Comparison of ENCODE assay signal across 24 mouse cellular contexts in the genomic region with DNA sequence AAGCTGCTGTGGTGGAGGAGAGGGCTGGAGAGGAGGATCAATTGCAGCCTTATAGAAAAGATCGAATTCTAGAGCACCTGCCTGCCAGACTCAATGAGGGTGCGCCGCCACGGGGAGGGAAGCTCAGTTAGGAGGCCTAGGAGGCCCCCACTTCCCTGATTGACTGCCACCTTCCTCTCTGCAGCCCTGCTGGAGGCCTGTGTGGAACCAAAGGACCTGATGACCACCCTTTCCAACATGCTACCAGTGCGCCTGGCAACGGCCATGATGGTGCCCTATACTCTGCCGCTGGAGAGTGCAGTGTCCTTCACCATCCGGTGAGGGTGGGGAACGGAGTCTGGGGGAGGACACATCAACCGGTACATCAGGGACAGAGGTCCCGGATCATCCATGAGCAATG. TPM values are rescaled to one million over a fixed set of nuclear protein-coding genes. Genes with fewer than 3 reads are reported as not detected.
DNase-seq lines count a peak whose midpoint lies in the region; ATAC-seq and TF ChIP-seq lines count a peak whose summit lies in the region.
"Had no signal": no experiment of that assay in that cellular context is flagged by ENCODE, and none has a peak within 500 bp of the region (broad histone marks: within the 10 kb centered on the region; RNA-seq: fewer than 3 reads in every experiment).

No protein-coding gene starts in this region.

- no peak for DNase-seq in cerebellum, adult 2 months
- DNase-seq in cerebellum, adult 9-11 months: no peak
- peak; percentile 95 for DNase-seq in heart, adult 11 months
- DNase-seq in heart, postnatal 25 days (ENCODE audit: low spot score): no peak
- peak; percentile 13 for DNase-seq in neural tube, embryonic 10.5 days (ENCODE audit: extremely low spot score, low spot score)
- no peak for DNase-seq in limb, embryonic 10.5 days (ENCODE audit: low spot score)
- DNase-seq: forebrain, postnatal 0 days; layer of hippocampus, adult 9-11 months; right cerebral cortex, postnatal 4 days had no signal

- no peak overlapping the region for H3K9ac ChIP-seq in neural tube, embryonic 15.5 days (replicated peaks)
- H3K9ac ChIP-seq: embryonic facial prominence, embryonic 15.5 days; forebrain, embryonic 12.5 days; forebrain, postnatal 0 days; hindbrain, embryonic 14.5 days; limb, embryonic 12.5 days; liver, embryonic 15.5 days; lung, embryonic 14.5 days; neural tube, embryonic 12.5 days had no signal

- peaks cover 62% of the 10 kb centered on the region for H3K4me1 ChIP-seq in cerebellum, adult 2 months (ENCODE audit: control insufficient read depth, insufficient read depth, low read length)
- H3K4me1 ChIP-seq in neural tube, embryonic 15.5 days: peaks cover 34% of the 10 kb centered on the region
- H3K4me1 ChIP-seq in limb, embryonic 10.5 days: peaks cover 56% of the 10 kb centered on the region

- no peak for TF ChIP-seq POLR2A in cerebellum, adult 2 months (IDR thresholded peaks at IDR 0.05; ENCODE audit: borderline replicate concordance, insufficient read depth, low read length)

- 81% methylated on average over 11 of the region's 11 CpGs for WGBS in cerebellum, adult 2 months
- 93% methylated on average over 11 of the region's 11 CpGs for WGBS in neural tube, embryonic 15.5 days
- WGBS in limb, embryonic 10.5 days: 87% methylated on average over 11 of the region's 11 CpGs

- ATAC-seq in neural tube, embryonic 15.5 days (ENCODE audit: low FRiP score): no peak
- ATAC-seq: CD4-positive, CD25-positive, alpha-beta regulatory T cell, adult 4 months; forebrain, postnatal 0 days; intestine, postnatal 0 days; midbrain, embryonic 16.5 days had no signal

- intact Hi-C loops in heart, postnatal 25 days (cut with DNase I): loop anchor here (5.0 kb wide), 1 partner anchor 46 kb away; the partner anchor contains the start of gene Gatd1

- no peak overlapping the region for H3K4me2 ChIP-seq in neural tube, embryonic 15.5 days
- H3K4me2 ChIP-seq: embryonic facial prominence, embryonic 15.5 days; forebrain, embryonic 12.5 days; hindbrain, embryonic 14.5 days; limb, embryonic 12.5 days; liver, embryonic 15.5 days; lung, embryonic 14.5 days; midbrain, embryonic 11.5 days; neural tube, embryonic 12.5 days had no signal

- H3K36me3 ChIP-seq in neural tube, embryonic 15.5 days: peaks cover 14% of the 10 kb centered on the region
- peaks cover 5% of the 10 kb centered on the region; the same call in 1 of the 2 replicates for H3K36me3 ChIP-seq in limb, embryonic 10.5 days

- no peaks in the 10 kb centered on the region for H3K9me3 ChIP-seq in neural tube, embryonic 15.5 days (replicated peaks)
- no peaks in the 10 kb centered on the region for H3K9me3 ChIP-seq in limb, embryonic 10.5 days (replicated peaks)
- H3K9me3 ChIP-seq: embryonic facial prominence, embryonic 10.5 days; embryonic facial prominence, embryonic 15.5 days; forebrain, embryonic 12.5 days; heart, embryonic 10.5 days; limb, embryonic 12.5 days; liver, embryonic 15.5 days; neural tube, embryonic 12.5 days had no signal

- TF ChIP-seq CTCF in cerebellum, adult 2 months (IDR thresholded peaks at IDR 0.05; ENCODE audit: borderline replicate concordance, insufficient read depth, low read depth, low read length): no peak

- H3K27ac ChIP-seq in cerebellum, adult 2 months (ENCODE audit: insufficient read depth, low read length): peak overlapping the region; percentile 49
- no peak overlapping the region for H3K27ac ChIP-seq in neural tube, embryonic 15.5 days (replicated peaks)
- no peak overlapping the region for H3K27ac ChIP-seq in limb, embryonic 10.5 days
- H3K27ac ChIP-seq: embryonic facial prominence, embryonic 10.5 days; embryonic facial prominence, embryonic 15.5 days; forebrain, embryonic 12.5 days; heart, embryonic 10.5 days; hindbrain, embryonic 14.5 days; limb, embryonic 12.5 days; liver, embryonic 15.5 days; neural tube, embryonic 12.5 days; stomach, postnatal 0 days had no signal

- H3K4me3 ChIP-seq in cerebellum, adult 2 months (replicated peaks; ENCODE audit: insufficient read depth, low read depth, low read length): no peak overlapping the region
- H3K4me3 ChIP-seq in neural tube, embryonic 15.5 days (replicated peaks): no peak overlapping the region
- no peak overlapping the region for H3K4me3 ChIP-seq in limb, embryonic 10.5 days
- H3K4me3 ChIP-seq: embryonic facial prominence, embryonic 10.5 days; embryonic facial prominence, embryonic 15.5 days; forebrain, embryonic 12.5 days; heart, embryonic 10.5 days; limb, embryonic 12.5 days; liver, embryonic 15.5 days; neural tube, embryonic 12.5 days had no signal

- no peaks in the 10 kb centered on the region for H3K27me3 ChIP-seq in cerebellum, adult 2 months (ENCODE audit: control insufficient read depth, insufficient read depth, low read length)
- H3K27me3 ChIP-seq in neural tube, embryonic 15.5 days (replicated peaks): peaks cover 47% of the 10 kb centered on the region
- peaks cover 73% of the 10 kb centered on the region for H3K27me3 ChIP-seq in limb, embryonic 10.5 days (ENCODE audit: low read depth, poor library complexity, severe bottlenecking)

RNA-seq across cellular contexts. Expression of gene Cracr2b, which starts 2.2 kb away (rescaled TPM):
- polyA plus RNA-seq in cerebellum, adult 2 months (2012; rRNA removed): 8.3 and 10.1 TPM in 2 replicates
- 10 to 100 TPM; 19.7 to 23.1 TPM for total RNA-seq in heart, postnatal 25 days (2021)
- polyA plus RNA-seq in neural tube, embryonic 15.5 days (2015; fragmentation: Nextera tagmentation; extraction: Ambion mirVana): 7.1 and 9.6 TPM in 2 replicates
- polyA plus RNA-seq in limb, embryonic 10.5 days (2016; fragmentation: Nextera tagmentation; extraction: Ambion mirVana): 7.0 and 7.8 TPM in 2 replicates
- polyA plus RNA-seq: CD4-positive, CD25-positive, alpha-beta regulatory T cell, adult 4 months had no signal

RNA-seq across cellular contexts. Expression of gene Pnpla2, which starts 3.7 kb away (rescaled TPM):
- polyA plus RNA-seq in cerebellum, adult 2 months (2012; rRNA removed): 46.8 and 51.3 TPM in 2 replicates
- total RNA-seq in heart, postnatal 25 days (2021): 100 to 1,000 TPM; 409 to 426 TPM
- 17.2 and 25.7 TPM in 2 replicates for polyA plus RNA-seq in neural tube, embryonic 15.5 days (2015; fragmentation: Nextera tagmentation; extraction: Ambion mirVana)
- polyA plus RNA-seq in limb, embryonic 10.5 days (2016; fragmentation: Nextera tagmentation; extraction: Ambion mirVana): 11.6 and 12.4 TPM in 2 replicates

RNA-seq across cellular contexts. Expression of gene Cd151, which starts 8.5 kb away (rescaled TPM):
- polyA plus RNA-seq in cerebellum, adult 2 months (2012; rRNA removed): 68.7 and 73.9 TPM in 2 replicates
- total RNA-seq in heart, postnatal 25 days (2021): 100 to 1,000 TPM; 280 TPM
- 23.7 and 25.1 TPM in 2 replicates for polyA plus RNA-seq in neural tube, embryonic 15.5 days (2015; fragmentation: Nextera tagmentation; extraction: Ambion mirVana)
- polyA plus RNA-seq in limb, embryonic 10.5 days (2016; fragmentation: Nextera tagmentation; extraction: Ambion mirVana): 14.0 and 15.8 TPM in 2 replicates

RNA-seq across cellular contexts. Expression of gene Rplp2, which starts 11.5 kb away (rescaled TPM):
- polyA plus RNA-seq in cerebellum, adult 2 months (2012; rRNA removed): 481 and 571 TPM in 2 replicates
- total RNA-seq in heart, postnatal 25 days (2021): 100 to 1,000 TPM; 862 to 950 TPM
- polyA plus RNA-seq in neural tube, embryonic 15.5 days (2015; fragmentation: Nextera tagmentation; extraction: Ambion mirVana): 743 and 829 TPM in 2 replicates
- polyA plus RNA-seq in limb, embryonic 10.5 days (2016; fragmentation: Nextera tagmentation; extraction: Ambion mirVana): 1,138 and 1,369 TPM in 2 replicates

RNA-seq across cellular contexts. Expression of gene Pidd1, which starts 14.8 kb away (rescaled TPM):
- polyA plus RNA-seq in cerebellum, adult 2 months (2012; rRNA removed): 3.2 and 4.4 TPM in 2 replicates
- under 1 TPM; 0.39 to 0.86 TPM for total RNA-seq in heart, postnatal 25 days (2021)
- polyA plus RNA-seq in neural tube, embryonic 15.5 days (2015; fragmentation: Nextera tagmentation; extraction: Ambion mirVana): 2.7 and 5.0 TPM in 2 replicates
- 26.8 and 30.0 TPM in 2 replicates for polyA plus RNA-seq in limb, embryonic 10.5 days (2016; fragmentation: Nextera tagmentation; extraction: Ambion mirVana)

Comparison
In these comparisons a context has a peak if more than half of its experiments do, and no peak if none do; other contexts are left out.
1. DNase-seq: peak in heart, adult 11 months (single experiment) and neural tube, embryonic 10.5 days (single experiment); none in cerebellum, adult 2 months (0 of 2), cerebellum, adult 9-11 months (single experiment), heart, postnatal 25 days (single experiment) and limb, embryonic 10.5 days (single experiment).